ENCODE assay signal across 22 mouse cellular contexts in genomic region chr11:34726699-34727347, GRCm38 (mm10). TPM values are rescaled to one million over a fixed set of nuclear protein-coding genes. Genes with fewer than 3 reads are reported as not detected.
DNase-seq lines count a peak whose midpoint lies in the region; ATAC-seq lines count a peak whose summit lies in the region.
"Had no signal": no experiment of that assay in that cellular context is flagged by ENCODE, and none has a peak within 500 bp of the region (broad histone marks: within the 10 kb centered on the region; RNA-seq: fewer than 3 reads in every experiment).

No protein-coding gene starts in this region.

- no peaks in the 10 kb centered on the region for H3K27me3 ChIP-seq in liver, embryonic 13.5 days
- H3K27me3 ChIP-seq: heart, embryonic 13.5 days; hindbrain, embryonic 12.5 days had no signal

- peak; percentile 6 for DNase-seq in testis, postnatal 10 days (ENCODE audit: low spot score)
- DNase-seq in testis, postnatal 14 days (ENCODE audit: low spot score) = no peak
- no peak for DNase-seq in liver, embryonic 13.5 days
- DNase-seq in cerebellum, adult 11-12 months = no peak
- DNase-seq in cerebellum, postnatal 10 days = no peak
- no peak for DNase-seq in heart, postnatal 4 days
- DNase-seq: adrenal gland, postnatal 14 days; cerebellum, adult 8-10 months; cerebellum, postnatal 25 days; gastrocnemius, adult 2 months; heart, postnatal 36 days; kidney, adult 11 months had no signal

- no peaks in the 10 kb centered on the region for H3K9me3 ChIP-seq in liver, embryonic 13.5 days (replicated peaks)
- H3K9me3 ChIP-seq: embryonic facial prominence, embryonic 10.5 days; forebrain, embryonic 10.5 days; heart, embryonic 13.5 days; hindbrain, embryonic 12.5 days had no signal

- H3K4me1 ChIP-seq in liver, embryonic 13.5 days (replicated peaks) = peaks cover 17% of the 10 kb centered on the region
- H3K4me1 ChIP-seq: heart, embryonic 13.5 days; hindbrain, embryonic 12.5 days had no signal

- H3K4me2 ChIP-seq in liver, embryonic 13.5 days = peak overlapping the region; percentile 8; the same call in 1 of the 2 replicates
- H3K4me2 ChIP-seq: heart, embryonic 13.5 days; hindbrain, embryonic 12.5 days had no signal

- H3K9ac ChIP-seq in liver, embryonic 13.5 days = no peak overlapping the region
- H3K9ac ChIP-seq: heart, embryonic 13.5 days; hindbrain, embryonic 12.5 days had no signal

- H3K4me3 ChIP-seq in liver, embryonic 13.5 days (replicated peaks) = no peak overlapping the region
- H3K4me3 ChIP-seq: embryonic facial prominence, embryonic 10.5 days; erythroblast, embryonic 14.5 days; forebrain, embryonic 10.5 days; gastrocnemius, adult 2 months; heart, embryonic 13.5 days; hindbrain, embryonic 12.5 days had no signal

- peak overlapping the region; percentile 47; the same call in 1 of the 2 replicates for H3K27ac ChIP-seq in liver, embryonic 13.5 days
- H3K27ac ChIP-seq: embryonic facial prominence, embryonic 10.5 days; forebrain, embryonic 10.5 days; gastrocnemius, adult 2 months; heart, embryonic 13.5 days; hindbrain, embryonic 12.5 days; hindbrain, postnatal 0 days had no signal

- 0 out of 2 replicates have a peak, but pooled peaks have one; percentile 23 for ATAC-seq in granulocyte monocyte progenitor cell, adult 5-6 weeks (replicated peaks; ENCODE audit: poor library complexity, severe bottlenecking)
- ATAC-seq in liver, embryonic 13.5 days (ENCODE audit: low read depth) = peak; percentile 67
- ATAC-seq in megakaryocyte-erythroid progenitor cell, adult 5-6 weeks (replicated peaks; ENCODE audit: low FRiP score, low TSS enrichment, poor library complexity, severe bottlenecking) = peak; percentile 58; the same call in 1 of the 2 replicates
- ATAC-seq: forebrain, embryonic 14.5 days; hindbrain, postnatal 0 days had no signal

- 69% methylated on average over 9 of the region's 9 CpGs for WGBS in liver, embryonic 13.5 days (ENCODE audit: insufficient replicate concordance)

- H3K36me3 ChIP-seq in liver, embryonic 13.5 days = no peaks in the 10 kb centered on the region
- H3K36me3 ChIP-seq: embryonic facial prominence, embryonic 10.5 days; forebrain, embryonic 10.5 days; G1E; heart, embryonic 13.5 days; hindbrain, embryonic 12.5 days had no signal

RNA-seq across cellular contexts. Expression of gene Dock2, which starts 56.9 kb away (rescaled TPM):
- 88.1 and 101 TPM in 2 replicates for total RNA-seq in granulocyte monocyte progenitor cell, adult 5-6 weeks (2014; fragmentation: Nextera tagmentation)
- 117 and 123 TPM in 2 replicates for total RNA-seq in granulocyte monocyte progenitor cell, adult 5-6 weeks (2017)
- polyA plus RNA-seq in liver, embryonic 13.5 days (2015; fragmentation: Nextera tagmentation; extraction: Ambion mirVana) = 2.8 and 3.6 TPM in 2 replicates
- 39.0 and 48.2 TPM in 2 replicates for total RNA-seq in megakaryocyte-erythroid progenitor cell, adult 5-6 weeks (2014; fragmentation: Nextera tagmentation)
- 41.0 and 63.5 TPM in 2 replicates for total RNA-seq in megakaryocyte-erythroid progenitor cell, adult 5-6 weeks (2017)
- total RNA-seq in heart, postnatal 4 days (2021) = 1 to 10 TPM; 1.4 to 1.7 TPM

Comparison
In these comparisons a context has a peak if more than half of its experiments do, and no peak if none do; other contexts are left out.
1. RNA of gene Dock2, which starts 56.9 kb away (total RNA-seq): 88.1 to 123 TPM in granulocyte monocyte progenitor cell, adult 5-6 weeks and 39.0 to 63.5 TPM in megakaryocyte-erythroid progenitor cell, adult 5-6 weeks; 1.4 to 1.7 TPM in heart, postnatal 4 days; every median in the first group is over 10 times any median in the second.
2. Peak in every context shown above with its lines, with median percentiles within 50 percentile points of each other: ATAC-seq.